9 mouse cellular contexts compared by ENCODE assay signal in the genomic region with DNA sequence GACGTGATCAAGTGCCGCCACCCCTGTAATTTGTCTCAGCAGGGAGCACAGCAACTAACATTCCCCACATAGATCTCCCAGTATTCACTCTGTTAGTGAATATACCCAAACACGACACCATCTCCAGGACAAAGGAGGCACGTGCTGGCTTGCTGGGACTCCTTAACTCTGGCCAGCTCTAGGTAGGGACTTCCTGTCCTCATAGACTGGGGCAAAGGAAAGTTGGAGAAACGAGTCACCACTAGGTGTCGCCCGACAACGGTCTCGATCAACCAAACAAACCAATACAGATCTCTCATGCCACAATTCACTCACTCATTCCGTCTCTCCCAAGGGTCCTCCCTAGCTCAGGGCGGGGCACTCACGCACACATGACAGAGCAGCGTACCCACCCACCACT. TPM values are rescaled to one million over a fixed set of nuclear protein-coding genes. Genes with fewer than 3 reads are reported as not detected.
DNase-seq lines count a peak whose midpoint lies in the region; ATAC-seq and TF ChIP-seq lines count a peak whose summit lies in the region.
"Had no signal": no experiment of that assay in that cellular context is flagged by ENCODE, and none has a peak within 500 bp of the region (broad histone marks: within the 10 kb centered on the region; RNA-seq: fewer than 3 reads in every experiment).

No protein-coding gene starts in this region.

- TF ChIP-seq POLR2A in brain, embryonic 14.5 days (IDR thresholded peaks at IDR 0.05; ENCODE audit: borderline replicate concordance, extremely low read depth, insufficient read depth, insufficient read length, poor library complexity, severe bottlenecking) = no peak

- WGBS in liver, embryonic 14.5 days (ENCODE audit: insufficient replicate concordance) = 12% methylated on average over 13 of the region's 13 CpGs

- TF ChIP-seq EP300 in liver, embryonic 14.5 days (IDR thresholded peaks at IDR 0.05; ENCODE audit: low read depth) = no peak

- no peak overlapping the region for H3K9ac ChIP-seq in liver, embryonic 14.5 days (replicated peaks)
- H3K9ac ChIP-seq: limb, embryonic 13.5 days had no signal

- H3K4me2 ChIP-seq in liver, embryonic 14.5 days (ENCODE audit: low read depth) = no peak overlapping the region
- H3K4me2 ChIP-seq: limb, embryonic 13.5 days had no signal

- no peaks in the 10 kb centered on the region for H3K27me3 ChIP-seq in liver, embryonic 14.5 days (ENCODE audit: control insufficient read depth, insufficient read depth, low read length)
- H3K27me3 ChIP-seq: limb, embryonic 13.5 days had no signal

- no peak for TF ChIP-seq CTCF in brain, embryonic 14.5 days (IDR thresholded peaks at IDR 0.05; ENCODE audit: borderline replicate concordance, extremely low read depth, insufficient read depth, insufficient read length)
- no peak for TF ChIP-seq CTCF in liver, embryonic 14.5 days (IDR thresholded peaks at IDR 0.05; ENCODE audit: low read depth)

- no peaks in the 10 kb centered on the region for H3K4me1 ChIP-seq in liver, embryonic 14.5 days (replicated peaks; ENCODE audit: control insufficient read depth in 2 of 2, insufficient read depth in 2 of 2, low read length in 1 of 2)
- H3K4me1 ChIP-seq: limb, embryonic 13.5 days had no signal

- peak; percentile 74 to 84 for DNase-seq in monocyte, adult 2 months (ENCODE audit: low read depth in 1 of 2, low spot score in 2 of 2)
- peak; percentile 92 for DNase-seq in brain, embryonic 14.5 days (ENCODE audit: low read depth)
- DNase-seq in frontal cortex, postnatal 14 days (ENCODE audit: low spot score in 2 of 2) = peak; percentile 76 to 89
- peak; percentile 88 to 94 for DNase-seq in kidney, postnatal 25 days
- DNase-seq in liver, embryonic 14.5 days (ENCODE audit: low read depth in 3 of 3, low spot score in 3 of 3) = peak; percentile 67 to 70 (median 68)
- peak; percentile 91 for DNase-seq in right cerebral cortex, postnatal 4 days

- H3K36me3 ChIP-seq in liver, embryonic 14.5 days (replicated peaks; ENCODE audit: control insufficient read depth, insufficient read depth, low read depth) = no peaks in the 10 kb centered on the region
- H3K36me3 ChIP-seq: limb, embryonic 13.5 days had no signal

- H3K4me3 ChIP-seq in liver, embryonic 14.5 days (ENCODE audit: insufficient read depth in 1 of 2, low read depth in 2 of 2, low read length in 2 of 2) = no peak overlapping the region
- H3K4me3 ChIP-seq: limb, embryonic 13.5 days had no signal

- no peak for ATAC-seq in monocyte, adult 5-6 weeks (replicated peaks; ENCODE audit: insufficient number of reproducible peaks, low FRiP score, low TSS enrichment, poor library complexity, severe bottlenecking)
- ATAC-seq in liver, embryonic 14.5 days (ENCODE audit: insufficient read depth) = no peak
- no peak for ATAC-seq in inflammation-experienced regulatory T-cells, adult 6 months

- no peaks in the 10 kb centered on the region for H3K9me3 ChIP-seq in liver, embryonic 14.5 days (ENCODE audit: control insufficient read depth, low read length)
- H3K9me3 ChIP-seq: limb, embryonic 13.5 days had no signal

- H3K27ac ChIP-seq in liver, embryonic 14.5 days = no peak overlapping the region
- H3K27ac ChIP-seq: limb, embryonic 13.5 days had no signal

RNA-seq across cellular contexts. Expression of gene Gm6020, which starts 15.6 kb away (rescaled TPM):
- not detected in 3 replicates for total RNA-seq in monocyte, adult 5-6 weeks (2017)
- not detected in 2 replicates for polyA plus RNA-seq in brain, embryonic 14.5 days (2012; rRNA removed)
- not detected in 2 replicates for polyA plus RNA-seq in liver, embryonic 14.5 days (2012; rRNA removed)
- polyA plus RNA-seq in liver, embryonic 14.5 days (2014; fragmentation: Nextera tagmentation; extraction: Ambion mirVana) = not detected in 2 replicates
- not detected for polyA plus RNA-seq in inflammation-experienced regulatory T-cells, adult 6 months (2017; shearing (Covaris generic))
- polyA plus RNA-seq: limb, embryonic 13.5 days had no signal

RNA-seq across cellular contexts. Expression of gene Gm7102, which starts 23.2 kb away (rescaled TPM):
- total RNA-seq in monocyte, adult 5-6 weeks (2017) = not detected in 3 replicates
- 0.04 and 0.07 TPM in 2 replicates for polyA plus RNA-seq in brain, embryonic 14.5 days (2012; rRNA removed)
- 0.02 TPM in 1 of 2 replicates, not detected in the other for polyA plus RNA-seq in liver, embryonic 14.5 days (2012; rRNA removed)
- not detected in 2 replicates for polyA plus RNA-seq in liver, embryonic 14.5 days (2014; fragmentation: Nextera tagmentation; extraction: Ambion mirVana)
- not detected for polyA plus RNA-seq in inflammation-experienced regulatory T-cells, adult 6 months (2017; shearing (Covaris generic))

RNA-seq across cellular contexts. Expression of gene Csf2ra, which starts 28.9 kb away (rescaled TPM):
- total RNA-seq in monocyte, adult 5-6 weeks (2017) = 128 to 198 TPM (median 148 TPM) in 3 replicates
- 192 and 203 TPM in 2 replicates for polyA plus RNA-seq in brain, embryonic 14.5 days (2012; rRNA removed)
- polyA plus RNA-seq in liver, embryonic 14.5 days (2012; rRNA removed) = 20.2 and 26.0 TPM in 2 replicates
- polyA plus RNA-seq in liver, embryonic 14.5 days (2014; fragmentation: Nextera tagmentation; extraction: Ambion mirVana) = 4.4 and 4.7 TPM in 2 replicates
- 1 to 10 TPM; 1.1 to 1.4 (median 1.2) TPM for polyA plus RNA-seq in inflammation-experienced regulatory T-cells, adult 6 months (2017; shearing (Covaris generic))

RNA-seq across cellular contexts. Expression of gene Zfp950, which starts 58.7 kb away (rescaled TPM):
- 44.0 to 64.0 TPM (median 54.8 TPM) in 3 replicates for total RNA-seq in monocyte, adult 5-6 weeks (2017)
- 21.1 and 22.1 TPM in 2 replicates for polyA plus RNA-seq in brain, embryonic 14.5 days (2012; rRNA removed)
- polyA plus RNA-seq in liver, embryonic 14.5 days (2012; rRNA removed) = 3.0 and 5.7 TPM in 2 replicates
- 10.3 and 10.5 TPM in 2 replicates for polyA plus RNA-seq in liver, embryonic 14.5 days (2014; fragmentation: Nextera tagmentation; extraction: Ambion mirVana)
- polyA plus RNA-seq in inflammation-experienced regulatory T-cells, adult 6 months (2017; shearing (Covaris generic)) = 10 to 100 TPM; 32.9 to 62.0 (median 54.8) TPM
